Mouse (Mus musculus) 416B (cell line): ENCODE measurements around the gene Dennd5a.

ENCODE experiments used
- DNase-seq: peaks from one replicate; pipeline ENCODE4 v3.0.0; 2011; ENCODE audit warnings: low read depth

Dennd5a gene

GRCm38 (mm10) chr7:109881561-109882099 lies 78.6 kb downstream of the Dennd5a start:
- DNase-seq = no peak

- no peak for DNase-seq
Measured at GRCm38 (mm10) chr7:109879158-109879557, 81.1 kb downstream of the Dennd5a start.

DNA sequence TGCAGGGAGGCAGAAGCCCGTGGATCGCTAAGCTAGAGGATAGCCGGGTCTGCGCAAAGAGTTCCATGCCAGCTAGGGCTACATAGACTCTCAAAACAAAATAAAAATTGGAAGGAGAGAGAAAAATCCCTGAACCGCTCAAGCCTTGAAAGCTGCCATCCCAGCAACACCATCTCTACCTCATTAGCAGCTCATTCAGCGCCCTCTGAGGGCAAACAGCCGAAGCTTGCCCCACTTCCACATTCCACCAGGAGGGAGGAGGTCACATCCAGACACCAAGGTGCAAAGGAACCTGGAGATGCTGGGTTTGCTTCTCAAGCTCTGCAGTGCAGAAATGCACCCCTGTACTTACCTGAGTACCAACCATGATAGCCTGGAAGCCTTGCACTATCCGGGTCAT lies 84.2 kb downstream of the Dennd5a start:
- no peak for DNase-seq

DNA sequence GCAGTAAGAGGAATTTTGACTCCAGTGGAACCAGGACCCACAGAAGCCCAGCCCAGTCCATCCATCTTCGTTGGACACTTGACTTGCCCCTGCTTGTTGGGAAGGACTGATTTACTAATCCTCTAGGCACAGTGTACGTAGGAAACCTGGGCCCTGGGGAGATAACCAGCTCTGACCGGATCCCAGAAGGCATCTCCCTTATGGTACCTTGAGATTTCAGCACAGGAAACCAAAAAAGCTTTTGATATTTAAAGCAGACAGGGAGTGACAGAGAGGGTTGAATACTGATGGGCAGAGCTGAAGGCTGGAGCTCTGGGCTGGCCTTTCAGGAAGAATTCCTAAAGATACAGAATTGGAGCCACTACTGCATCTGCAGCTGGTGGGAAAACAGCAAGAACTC lies 84.7 kb downstream of the Dennd5a start:
- no peak for DNase-seq

- no peak for DNase-seq
Measured at GRCm38 (mm10) chr7:109875033-109875432, 85.2 kb downstream of the Dennd5a start.

- no peak for DNase-seq
Measured at GRCm38 (mm10) chr7:109873170-109873569, 87.1 kb downstream of the Dennd5a start.

DNA sequence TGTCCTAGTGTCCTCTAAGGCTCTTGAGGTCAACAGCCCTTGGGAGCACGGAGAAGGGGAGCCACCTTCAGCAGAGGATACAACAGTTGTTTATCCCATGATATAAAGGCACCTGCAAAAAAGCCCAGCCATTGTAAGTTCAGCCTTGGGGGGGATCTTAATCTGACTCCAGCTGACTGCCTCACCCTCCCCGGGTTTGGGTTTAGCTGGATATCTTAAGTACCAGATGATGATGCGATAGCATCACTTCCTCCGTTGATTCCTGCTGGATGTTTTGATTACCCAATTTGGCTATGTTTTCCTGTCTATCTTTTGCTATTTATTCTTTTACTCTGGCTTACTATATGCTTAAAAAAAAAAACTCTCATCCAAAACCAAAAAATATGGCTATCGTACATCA lies 89.0 kb downstream of the Dennd5a start:
- DNase-seq = peak; percentile 36

DNA sequence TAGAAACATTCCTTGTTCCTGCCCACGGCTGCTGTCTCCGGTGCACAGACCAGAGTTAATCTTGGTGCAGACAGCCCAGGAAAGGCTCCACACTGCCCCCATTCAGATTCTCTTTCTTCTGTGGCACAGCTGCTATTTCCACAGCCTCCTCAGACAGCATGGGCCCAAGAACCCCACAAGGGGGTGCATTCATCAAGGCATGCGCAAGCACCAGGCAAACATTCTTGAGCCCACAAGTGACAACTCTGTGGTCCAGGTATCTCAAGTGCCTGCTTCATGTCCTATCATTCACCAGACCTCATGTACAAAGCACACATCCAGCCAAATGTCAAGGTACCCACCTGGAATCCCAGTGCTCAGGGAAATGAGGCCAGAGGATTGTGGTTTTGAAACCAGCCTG lies 91.8 kb downstream of the Dennd5a start:
- peak; percentile 17 for DNase-seq

DNA sequence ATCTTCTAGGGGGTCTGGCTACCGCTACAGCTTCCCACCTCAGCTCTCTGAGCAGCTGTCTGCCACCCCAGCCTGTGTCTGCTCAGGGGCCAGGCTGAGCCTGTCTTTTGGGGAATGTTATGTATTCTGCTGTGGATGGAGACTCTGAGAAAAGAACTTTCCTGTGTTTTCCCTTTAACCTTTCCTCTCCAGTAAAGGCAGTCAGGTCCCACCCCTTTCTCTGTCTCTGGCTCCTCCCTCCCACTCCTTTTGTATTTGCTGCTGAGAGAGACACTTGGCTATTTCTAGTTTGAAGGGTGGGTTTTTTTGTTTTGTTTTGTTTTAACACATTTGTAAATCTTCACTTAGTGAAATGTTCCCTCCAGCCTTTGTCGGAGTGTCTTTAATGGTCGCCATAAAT lies 93.6 kb downstream of the Dennd5a start:
- DNase-seq = no peak

- DNase-seq = no peak
Measured at GRCm38 (mm10) chr7:109865370-109866229, 94.7 kb downstream of the Dennd5a start, which contains the start of gene Scube2. Gene Scube2, minus strand, starts transcription at chr7:109865679.

GRCm38 (mm10) chr7:109863561-109863960 lies 96.7 kb downstream of the Dennd5a start:
- DNase-seq = no peak

DNA sequence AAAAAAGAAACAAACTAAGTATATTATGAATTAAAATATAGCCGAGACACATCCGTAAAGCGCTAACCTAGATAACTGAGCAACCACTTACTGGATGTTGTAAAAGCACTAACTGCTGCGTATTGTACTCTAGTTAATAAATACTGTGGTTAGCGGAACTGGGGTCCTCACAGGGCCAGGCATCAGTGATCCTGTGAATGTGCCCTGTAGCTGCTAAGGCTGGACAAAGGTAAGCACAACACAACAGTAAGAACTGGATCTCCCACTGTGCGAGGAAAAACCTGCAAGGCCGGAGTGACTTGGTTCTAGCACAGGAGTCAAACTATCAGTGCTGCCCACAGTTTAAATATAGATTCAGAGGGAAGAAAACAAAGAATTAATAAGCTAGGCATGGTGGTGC lies 100.1 kb downstream of the Dennd5a start:
- DNase-seq = no peak

GRCm38 (mm10) chr7:109859354-109859753 lies 100.9 kb downstream of the Dennd5a start:
- DNase-seq = no peak

GRCm38 (mm10) chr7:109852752-109853212 lies 107.5 kb downstream of the Dennd5a start:
- DNase-seq = no peak

DNA sequence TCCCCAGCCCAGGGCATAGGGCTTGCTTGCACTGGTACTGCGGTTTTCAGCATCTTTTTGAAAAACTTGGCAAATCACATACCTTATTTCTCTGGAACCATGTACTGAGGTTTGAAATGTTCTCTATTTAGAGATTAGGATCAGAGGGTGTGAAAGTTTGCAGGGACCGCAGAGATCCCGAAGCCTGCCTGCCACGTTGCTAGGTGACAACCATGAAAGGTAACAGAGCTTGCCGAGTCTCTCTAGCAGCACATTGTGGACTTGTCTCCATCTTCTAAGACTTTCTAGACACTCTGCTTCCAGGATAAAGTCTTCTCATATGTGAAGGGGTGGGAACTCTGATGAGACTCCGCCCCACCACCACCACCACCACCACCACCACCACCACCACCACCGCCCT lies 108.3 kb downstream of the Dennd5a start:
- no peak for DNase-seq

DNA sequence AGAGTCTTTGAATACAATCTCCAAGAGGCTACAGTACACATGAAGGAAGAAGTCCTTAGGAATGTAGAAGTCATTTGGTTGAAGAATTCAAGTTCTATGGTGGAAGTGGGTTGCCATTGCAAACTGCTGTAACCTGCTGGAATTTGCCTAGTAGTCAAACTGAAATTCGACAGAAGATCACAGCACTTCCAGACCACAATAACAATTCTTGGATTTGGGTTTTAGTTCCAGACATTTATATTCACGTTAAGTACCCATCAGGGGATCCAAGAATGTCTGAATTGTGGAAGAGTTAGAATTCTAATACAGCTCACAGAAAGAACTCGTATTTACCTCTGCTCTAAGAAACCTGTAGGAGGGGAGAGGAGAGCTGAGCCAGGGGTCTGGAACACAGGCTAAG lies 109.7 kb downstream of the Dennd5a start:
- DNase-seq = no peak

GRCm38 (mm10) chr7:109849750-109850434 lies 110.4 kb downstream of the Dennd5a start:
- DNase-seq = no peak

DNA sequence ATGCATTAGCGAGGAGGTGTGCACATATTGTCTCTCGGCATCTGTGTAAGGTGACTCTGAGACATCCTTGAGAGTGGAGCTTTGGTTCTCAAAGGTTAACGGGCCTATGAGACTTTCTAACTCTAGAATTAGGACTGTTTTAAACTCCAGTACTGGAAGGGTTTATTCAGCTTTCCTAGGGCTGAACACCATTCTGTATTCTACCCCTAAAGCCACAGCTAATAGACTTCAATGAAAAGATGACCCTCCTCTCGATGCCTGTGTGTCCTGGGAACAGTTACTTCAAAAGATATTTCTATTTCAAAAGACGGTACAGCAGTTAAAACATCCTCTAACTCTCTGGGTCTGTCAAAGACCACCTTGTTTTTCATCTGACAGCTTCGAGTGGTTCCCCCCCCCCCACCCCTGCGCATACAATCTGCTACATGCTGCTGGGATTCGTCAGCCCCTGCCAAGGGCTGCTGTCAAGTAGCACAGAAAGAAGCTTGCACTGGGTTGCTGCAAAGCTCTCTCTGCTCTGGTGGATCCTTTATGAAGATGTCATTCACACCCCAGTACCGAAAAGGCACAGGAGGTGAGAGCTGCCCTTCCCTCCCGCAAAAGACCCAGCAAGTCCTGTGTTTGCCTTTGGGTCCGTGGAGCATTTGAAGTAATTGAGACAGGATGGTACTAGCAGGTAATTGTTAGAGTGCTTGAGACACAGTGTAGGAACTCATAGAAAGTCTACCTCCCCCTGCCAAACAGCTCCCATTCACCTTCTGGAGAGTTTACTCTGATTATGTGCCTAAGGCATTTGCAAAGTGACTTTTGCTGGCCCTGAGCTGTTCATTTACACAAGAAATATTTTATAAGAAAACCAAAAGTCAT lies 111.2 kb downstream of the Dennd5a start:
- DNase-seq = no peak

DNA sequence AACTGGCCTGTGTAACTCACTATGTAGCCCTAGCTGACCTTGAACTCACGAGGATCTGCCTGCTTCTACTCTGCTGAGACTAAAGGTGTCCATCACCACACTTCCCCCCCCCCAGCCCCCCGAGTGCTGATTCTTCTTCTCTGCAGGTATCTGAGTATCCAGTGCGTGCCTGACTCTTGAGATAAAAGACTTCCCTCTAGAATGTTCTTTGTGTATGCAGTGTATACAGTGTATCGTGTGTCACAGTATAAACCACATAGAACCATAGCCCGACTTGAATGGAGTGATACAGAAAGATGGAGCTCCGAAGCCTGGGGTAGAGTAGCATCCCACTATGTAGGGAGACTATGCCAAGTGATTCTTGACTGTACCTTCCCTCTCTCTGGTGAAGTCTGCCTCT lies 116.2 kb downstream of the Dennd5a start:
- DNase-seq = no peak
